Mouse (Mus musculus) cerebellum, adult 18-20 months (tissue): Measurements from ENCODE around the gene Slc13a3.
A peak's percentile ranks its signal among the peaks of the same experiment; 100 is the strongest.

Experiments used
- DNase-seq, 2 experiments: peaks; one replicate each; pipeline ENCODE4 v3.0.0; 2021

The Slc13a3 gene

GRCm38 (mm10) chr2:165407700-165408301 lies 65.2 kb downstream of the Slc13a3 start:
- peak; percentile 81 to 83 for DNase-seq

DNA sequence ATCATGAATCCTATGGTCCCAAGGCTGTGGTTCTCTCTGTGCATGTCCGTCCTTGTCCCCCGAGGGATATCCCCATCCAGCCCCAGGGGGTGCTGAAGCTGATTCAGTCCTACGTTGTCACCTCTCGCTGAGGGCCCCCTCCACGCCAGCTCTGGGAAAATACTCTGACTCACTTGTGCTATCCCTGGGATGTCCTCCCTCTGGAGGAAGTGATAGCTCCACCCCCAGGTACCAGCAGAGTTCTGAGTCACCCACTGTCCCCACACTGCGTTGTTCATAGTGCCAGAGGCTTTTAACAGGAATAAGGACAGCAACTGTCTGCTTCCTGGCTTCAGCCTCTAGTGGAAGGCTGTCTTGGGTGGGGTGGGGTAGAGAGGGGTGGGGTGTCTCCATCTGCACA lies 67.7 kb downstream of the Slc13a3 start:
- no peak for DNase-seq

DNA sequence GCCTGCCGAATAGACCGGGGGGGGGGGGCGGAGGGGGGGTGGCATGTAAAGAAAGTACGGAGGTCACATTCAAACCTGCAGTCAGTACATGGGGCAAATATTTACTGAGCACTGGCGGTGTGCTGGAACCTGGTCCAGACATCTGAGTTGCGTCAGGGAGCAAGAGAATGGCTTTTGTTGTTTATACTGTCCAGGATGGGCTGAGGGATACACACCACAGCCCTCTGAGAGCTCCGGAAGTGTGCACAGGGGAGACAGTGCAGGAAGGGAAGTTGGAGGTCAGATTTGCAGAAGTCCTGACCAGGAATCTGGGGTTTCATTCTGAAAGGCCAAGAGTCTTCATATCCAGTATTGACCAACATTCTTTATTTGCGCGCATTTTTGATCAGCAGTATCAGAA lies 68.1 kb downstream of the Slc13a3 start:
- no peak for DNase-seq

DNA sequence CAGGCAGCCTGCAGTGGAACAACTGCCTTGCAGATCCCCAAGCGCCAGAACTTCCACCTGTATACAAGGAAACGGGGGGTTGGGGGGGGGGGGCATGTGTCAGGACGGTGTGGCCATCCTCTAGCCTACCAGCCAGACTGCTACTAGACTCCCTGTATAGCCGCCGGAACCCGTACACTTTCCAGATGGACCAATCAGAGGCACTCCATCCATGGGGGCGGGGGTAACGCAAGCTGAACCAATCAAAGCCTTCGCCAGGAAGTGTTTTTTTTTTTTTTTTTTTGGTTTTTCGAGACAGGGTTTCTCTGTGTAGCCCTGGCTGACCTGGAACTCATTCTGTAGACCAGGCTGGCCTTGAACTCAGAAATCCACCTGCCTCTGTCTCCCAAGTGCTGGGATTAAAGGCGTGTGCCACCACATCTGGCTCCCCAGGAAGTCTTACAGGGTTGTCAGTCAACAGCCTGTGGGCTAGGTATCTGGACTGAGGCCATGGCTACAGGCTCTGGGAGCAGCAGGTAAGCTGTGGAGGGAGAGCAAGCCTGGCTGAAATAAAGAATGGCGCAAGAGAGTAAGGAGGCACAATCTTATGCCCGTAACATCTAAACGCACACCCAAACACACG lies 74.8 kb downstream of the Slc13a3 start:
- DNase-seq: no peak

GRCm38 (mm10) chr2:165397502-165398163 lies 75.4 kb downstream of the Slc13a3 start:
- no peak for DNase-seq

- no peak for DNase-seq
Observed at GRCm38 (mm10) chr2:165396831-165397501, 76.1 kb downstream of the Slc13a3 start.

GRCm38 (mm10) chr2:165392156-165392555 lies 80.9 kb downstream of the Slc13a3 start:
- no peak for DNase-seq

GRCm38 (mm10) chr2:165391561-165391960 lies 81.5 kb downstream of the Slc13a3 start:
- DNase-seq: peak; percentile 46 to 47

DNA sequence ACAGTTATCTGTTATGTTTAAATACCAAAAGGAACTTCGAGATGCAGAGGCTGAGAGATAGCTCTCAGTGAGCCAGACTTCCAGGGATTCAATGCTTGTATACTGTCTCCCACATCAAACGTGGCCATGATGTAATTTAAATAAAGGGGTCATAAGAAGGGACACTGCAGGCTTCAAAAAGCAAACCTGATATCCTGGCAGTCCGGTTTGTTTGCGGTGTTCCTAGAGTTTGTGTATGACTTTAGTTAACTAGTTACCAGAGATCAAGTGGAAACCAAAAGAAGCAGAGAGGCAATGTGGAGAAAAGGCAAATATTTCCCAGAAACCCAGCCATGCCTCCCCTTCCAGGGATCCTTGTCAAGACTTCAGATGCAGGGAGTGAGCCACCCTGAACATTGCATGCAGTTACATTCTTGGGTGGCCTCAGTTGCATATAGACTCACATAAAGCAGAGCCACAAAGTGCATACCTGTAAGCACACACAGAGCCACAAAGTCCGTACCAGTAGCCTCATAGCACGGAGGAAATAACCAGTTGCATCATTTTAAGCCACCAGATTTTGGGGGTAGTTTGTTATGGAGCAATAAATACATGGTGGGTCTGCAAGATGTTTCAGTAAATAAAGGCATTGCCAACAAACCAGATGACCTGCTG lies 83.6 kb downstream of the Slc13a3 start:
- no peak for DNase-seq

DNA sequence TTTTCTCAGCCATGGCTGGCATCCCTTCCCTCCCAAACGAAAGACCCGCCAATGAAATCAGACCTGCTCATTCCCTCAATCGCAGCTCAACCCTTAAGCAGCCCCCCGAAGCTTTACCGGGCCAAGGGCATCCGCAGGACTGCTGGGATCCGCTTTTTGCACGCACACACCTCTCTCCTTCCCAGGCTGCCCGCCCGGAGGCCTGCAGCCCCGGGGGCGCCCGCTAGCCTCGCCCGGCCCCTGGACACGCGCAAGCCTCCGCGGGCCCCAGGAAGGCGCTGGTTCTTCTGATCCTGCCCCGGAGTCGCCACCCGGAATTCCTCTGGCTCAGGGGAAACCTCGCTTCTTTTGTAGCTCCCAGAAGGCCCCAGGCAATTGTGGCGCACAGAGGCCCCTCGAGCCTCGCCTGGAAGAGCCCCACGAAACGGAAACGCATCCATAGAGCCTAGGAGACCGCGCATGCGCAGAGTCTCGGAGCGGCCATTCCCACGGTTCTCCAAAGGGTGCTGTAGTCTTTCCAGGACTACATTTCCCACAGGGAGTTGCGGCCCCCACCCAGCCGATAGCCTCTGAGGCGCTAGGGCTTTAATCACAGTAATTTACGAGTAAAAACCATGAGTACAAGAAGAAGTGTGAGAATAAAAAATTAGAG lies 85.1 kb downstream of the Slc13a3 start, which contains the start of gene Zfp334:
TSS of gene Zfp334 (minus strand) at position 416 of the 652 bp plus-strand sequence.
- DNase-seq: peak; percentile 98

- no peak for DNase-seq
Observed at GRCm38 (mm10) chr2:165387370-165387769, 85.7 kb downstream of the Slc13a3 start.

- DNase-seq: no peak
Observed at GRCm38 (mm10) chr2:165380050-165380449, 93.0 kb downstream of the Slc13a3 start.

GRCm38 (mm10) chr2:165376001-165376400 lies 97.0 kb downstream of the Slc13a3 start:
- DNase-seq: no peak

DNA sequence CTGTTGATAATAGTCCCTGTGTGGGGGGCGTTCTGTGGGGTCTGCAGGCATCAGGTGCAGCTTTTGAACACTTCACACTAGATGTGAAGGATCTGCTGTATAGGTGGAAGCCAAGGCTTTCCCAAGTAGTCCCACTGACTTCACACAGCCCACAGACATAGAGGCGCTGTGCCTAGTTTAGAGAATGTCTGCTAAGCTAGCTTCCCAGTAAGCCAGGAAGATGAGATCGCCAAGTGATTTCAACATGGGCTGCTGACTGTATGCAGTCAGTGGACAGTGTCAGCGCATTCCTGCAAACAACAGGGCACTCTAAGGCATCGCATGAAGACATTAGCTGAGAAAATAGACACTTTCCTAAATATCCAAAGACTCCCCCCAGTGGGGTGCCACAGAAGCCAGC lies 97.6 kb downstream of the Slc13a3 start:
- no peak for DNase-seq

GRCm38 (mm10) chr2:165371066-165371465 lies 102.0 kb downstream of the Slc13a3 start:
- DNase-seq: no peak

- DNase-seq: no peak
Observed at GRCm38 (mm10) chr2:165370348-165370747, 102.7 kb downstream of the Slc13a3 start.

GRCm38 (mm10) chr2:165368496-165368895 lies 104.5 kb downstream of the Slc13a3 start, which contains the start of gene Zfp663:
Gene Zfp663, minus strand, starts transcription at chr2:165368729.
- DNase-seq: no peak

GRCm38 (mm10) chr2:165367868-165368439 lies 105.1 kb downstream of the Slc13a3 start:
- DNase-seq: no peak

GRCm38 (mm10) chr2:165367047-165367520 lies 105.9 kb downstream of the Slc13a3 start:
- no peak for DNase-seq

DNA sequence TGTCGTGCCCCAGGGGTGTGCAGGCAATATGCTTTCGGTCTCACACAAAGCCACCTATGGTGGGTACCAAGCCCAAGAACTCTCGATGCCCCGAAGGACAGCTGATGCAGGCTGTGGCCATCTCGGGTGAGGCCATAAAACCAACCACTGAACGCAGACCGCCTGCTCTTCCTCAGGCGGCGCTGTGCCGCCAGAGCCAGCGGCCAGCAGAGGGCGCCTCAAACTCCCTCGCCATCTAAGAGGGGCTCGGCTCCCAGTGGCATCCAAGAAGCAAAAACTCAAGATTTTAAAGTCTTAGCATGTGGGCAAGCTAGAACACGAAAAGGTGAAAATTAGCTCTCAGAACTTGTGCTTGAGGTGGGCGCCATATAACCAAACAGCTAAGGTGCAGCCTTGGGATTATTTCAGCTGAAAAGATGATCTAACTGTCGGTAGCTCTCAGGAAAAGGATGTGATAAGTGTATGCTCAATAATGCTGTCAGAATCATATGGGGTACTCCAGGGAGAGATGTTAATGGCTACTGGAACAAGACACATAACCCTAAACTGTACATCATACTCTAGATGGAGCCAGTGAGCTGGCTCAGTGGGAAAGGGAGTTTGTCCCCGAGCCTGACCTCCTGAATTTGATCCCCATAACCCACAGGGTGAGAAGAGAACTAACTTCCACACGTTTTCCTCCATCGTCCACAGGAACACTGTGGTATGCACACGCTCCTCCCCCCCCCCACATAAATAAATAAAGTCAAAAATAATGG lies 108.5 kb downstream of the Slc13a3 start:
- peak; percentile 63 to 75 for DNase-seq

- DNase-seq: no peak
Observed at GRCm38 (mm10) chr2:165363282-165363681, 109.7 kb downstream of the Slc13a3 start.
